Mouse (Mus musculus): ENCODE results near the gene Vwa7.

- TF ChIP-seq POLR2A (IDR thresholded peaks at IDR 0.05; ENCODE audit: borderline replicate concordance, control insufficient read depth, low read depth, low read length) (0 out of 2 replicates have a peak, but pooled peaks have one; percentile 41), CTCF (IDR thresholded peaks at IDR 0.05; ENCODE audit: control insufficient read depth, insufficient read depth, low read length) (no peak)
Observed at GRCm38 (mm10) chr17:35002153-35002865, 14.1 kb upstream of the Vwa7 start.

Data from bone marrow, adult 2 months (tissue).